Mouse (Mus musculus): ENCODE results near the gene Mta3. TPM values are rescaled to one million over a fixed set of nuclear protein-coding genes. Genes with fewer than 3 reads are reported as not detected.

Mta3 gene
- 10 to 100 TPM; 60.9 to 70.6 TPM for total RNA-seq (2021)
- long read RNA-seq, experiment 1, transcript Mta3-203 (14 exons, 1,723 nt): major isoform, 35 of 151 reads
- long read RNA-seq, experiment 1, transcript Mta3-202 (14 exons, 1,728 nt): minor isoform, 27 of 151 reads
- long read RNA-seq, experiment 1, partial matches to known transcripts: 7 of 151 reads
- long read RNA-seq, experiment 1, other reads (novel, unspliced or antisense): 82 of 151 reads
- long read RNA-seq, experiment 2, transcript Mta3-202 (14 exons, 1,728 nt): minor isoform, 5 of 41 reads
- long read RNA-seq, experiment 2, transcript Mta3-203 (14 exons, 1,723 nt): major isoform, 17 of 41 reads
- long read RNA-seq, experiment 2, partial matches to known transcripts: 4 of 41 reads
- long read RNA-seq, experiment 2, other reads (novel, unspliced or antisense): 14 of 41 reads

- peak; percentile 85 for DNase-seq
These were observed at the start of gene Mta3 for GRCm38 (mm10) chr17:83706116-83706593. TSS of gene Mta3 (plus strand) at chr17:83706163.

DNA sequence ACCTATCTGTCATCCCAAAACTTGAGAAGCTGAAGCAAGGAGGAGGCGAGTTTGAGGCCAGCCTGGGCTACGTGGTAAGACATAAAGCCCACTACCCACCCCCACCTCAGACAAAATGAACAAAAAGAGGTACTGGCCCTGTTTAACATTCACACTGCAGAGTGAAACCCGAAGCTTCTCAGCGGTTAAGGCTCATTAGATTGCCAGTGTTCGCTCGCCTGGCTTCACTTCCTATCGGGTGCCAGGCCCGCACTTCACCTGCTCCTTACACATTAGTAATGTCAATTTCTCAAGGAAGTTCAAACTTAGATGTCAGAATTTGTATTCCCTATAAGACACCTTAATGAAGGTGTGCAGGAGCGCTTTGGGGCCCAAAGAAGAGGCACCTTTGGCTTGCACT is 48.6 kb upstream of the Mta3 start:
- DNase-seq: no peak

DNA sequence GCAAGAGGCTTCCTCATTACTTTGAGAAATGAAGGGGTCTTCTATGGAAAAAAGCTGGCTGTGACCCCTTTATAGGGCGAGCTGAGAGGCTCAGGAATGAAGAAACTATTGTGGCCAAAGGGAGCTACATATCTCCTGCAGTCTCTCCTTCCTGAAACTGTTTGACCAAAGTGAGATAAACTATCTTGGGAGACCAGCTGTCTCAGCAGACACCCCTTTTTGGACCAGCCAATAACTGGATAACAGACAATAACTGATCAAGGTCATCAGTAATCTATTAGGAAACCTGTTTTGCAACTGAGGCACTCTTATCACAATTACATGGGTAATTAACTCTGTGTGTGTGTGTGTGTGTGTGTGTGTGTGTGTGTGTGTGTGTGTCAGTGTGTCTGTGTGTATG is 47.0 kb upstream of the Mta3 start:
- DNase-seq: no peak

DNA sequence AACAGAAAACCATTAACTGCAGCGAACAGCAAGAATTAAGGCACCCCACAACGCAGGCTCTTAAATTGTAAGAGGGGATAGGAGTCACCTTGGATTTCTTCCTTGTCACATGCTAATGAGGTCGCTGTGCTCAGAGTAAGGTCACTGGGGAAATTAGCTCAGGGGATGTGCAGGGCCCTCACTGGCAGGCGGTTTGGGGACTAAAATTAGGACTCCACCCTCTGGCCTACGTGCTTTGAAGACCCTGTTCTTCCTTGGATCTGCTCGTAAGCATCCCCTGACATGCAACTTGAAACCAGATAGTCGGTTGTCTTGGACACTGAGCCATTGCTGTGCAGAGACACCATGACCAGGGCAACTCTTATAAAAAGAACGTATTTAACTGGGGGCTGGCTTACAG is 41.2 kb upstream of the Mta3 start:
- DNase-seq: no peak

GRCm38 (mm10) chr17:83666597-83667287 is 39.2 kb upstream of the Mta3 start:
- no peak for DNase-seq

DNA sequence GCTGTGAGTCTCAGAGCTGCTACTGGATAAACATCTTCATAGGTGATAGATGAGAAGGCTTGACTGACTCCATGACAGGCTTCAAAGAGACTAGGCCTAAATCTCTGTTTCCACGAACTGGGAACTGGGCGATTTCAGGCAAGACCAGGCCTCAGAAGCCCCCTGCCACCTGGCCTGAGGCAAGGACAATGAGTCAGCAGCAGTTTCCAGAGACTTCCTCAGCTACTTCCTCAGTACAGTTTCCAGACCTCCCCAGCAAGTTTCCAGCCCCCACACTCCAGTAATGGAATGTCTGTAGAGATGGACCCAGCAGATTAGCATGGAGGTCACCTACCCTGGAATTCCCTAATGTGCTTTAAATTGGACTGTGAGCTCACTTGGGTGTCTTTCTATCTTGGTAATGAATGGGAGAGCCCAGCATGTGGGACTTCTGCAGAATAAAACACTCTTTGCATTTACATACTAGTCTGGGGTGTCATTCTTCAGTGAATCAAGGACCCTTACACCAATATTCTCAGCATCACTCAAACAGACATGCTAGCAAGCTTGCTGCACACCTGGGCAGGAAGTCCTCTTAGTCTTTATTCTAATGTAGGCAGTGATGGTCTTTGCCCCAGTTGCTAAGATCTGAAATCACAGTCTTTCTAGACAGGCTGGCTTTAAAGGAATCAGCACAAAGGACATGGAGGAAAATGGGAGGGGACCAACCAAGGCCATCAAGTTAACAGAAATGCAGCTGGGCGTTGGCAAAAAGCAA is 37.9 kb upstream of the Mta3 start:
- DNase-seq: no peak

DNA sequence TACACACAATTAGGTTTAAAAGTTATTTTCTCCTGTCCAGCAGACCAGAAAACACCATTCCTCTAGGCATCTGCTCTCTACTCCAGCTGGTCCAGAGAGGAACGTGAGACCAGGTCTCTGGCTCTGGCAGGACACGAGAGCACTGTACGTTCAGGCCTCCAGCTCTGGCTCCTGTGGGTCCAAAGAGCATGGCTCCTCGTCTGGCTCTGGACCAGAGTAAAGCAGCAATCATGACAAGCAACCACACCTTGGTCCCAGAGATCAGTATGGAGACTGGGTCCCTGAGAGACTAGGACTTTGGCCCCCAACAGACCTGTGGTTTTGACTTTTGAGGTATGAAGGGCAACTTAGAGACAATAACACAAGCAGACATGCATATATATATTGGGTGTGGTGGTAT is 33.3 kb upstream of the Mta3 start:
- no peak for DNase-seq

DNA sequence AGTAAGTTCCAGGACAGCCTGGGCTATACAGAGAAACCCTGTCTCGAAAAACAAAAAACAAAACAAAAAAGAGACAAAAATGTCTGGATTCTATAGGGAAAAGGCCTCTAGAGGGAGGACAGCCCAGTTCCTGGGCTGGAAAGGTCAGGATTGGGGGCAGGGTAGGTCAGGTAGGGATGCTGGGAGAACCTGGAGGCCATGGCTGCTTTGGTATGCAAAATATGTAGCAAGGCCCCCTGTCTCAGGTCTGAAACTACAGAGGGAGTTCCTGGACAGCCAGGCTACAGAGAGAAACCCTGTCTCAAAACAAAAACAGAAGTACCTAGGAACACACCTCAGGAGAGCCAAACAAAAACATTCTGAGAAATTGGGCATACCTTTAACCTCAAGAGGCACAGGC is 28.6 kb upstream of the Mta3 start:
- DNase-seq: no peak

- no peak for DNase-seq
These were observed 24.0 kb upstream of the Mta3 start for GRCm38 (mm10) chr17:83681977-83682376.

DNA sequence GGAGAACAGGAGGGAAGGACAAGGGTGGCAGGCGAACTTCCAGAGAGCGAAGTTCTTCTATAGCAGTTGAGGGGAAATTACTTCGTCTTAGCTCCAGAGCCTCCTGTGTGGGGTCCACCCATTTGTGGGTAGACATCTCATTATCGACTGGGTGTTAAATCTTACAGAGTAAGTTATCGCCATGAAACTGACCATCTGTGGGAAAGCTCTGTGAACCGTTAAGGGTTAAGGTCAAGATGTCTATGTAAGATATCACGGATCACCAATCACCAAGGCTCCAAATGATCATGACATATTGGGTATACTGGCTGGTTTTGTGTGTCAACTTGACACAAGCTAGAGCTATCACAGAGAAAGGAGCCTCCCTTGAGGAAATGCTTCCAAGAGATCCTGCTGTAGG is 21.5 kb upstream of the Mta3 start:
- no peak for DNase-seq

- DNase-seq: no peak
These were observed 15.5 kb upstream of the Mta3 start for GRCm38 (mm10) chr17:83690418-83690817.

DNA sequence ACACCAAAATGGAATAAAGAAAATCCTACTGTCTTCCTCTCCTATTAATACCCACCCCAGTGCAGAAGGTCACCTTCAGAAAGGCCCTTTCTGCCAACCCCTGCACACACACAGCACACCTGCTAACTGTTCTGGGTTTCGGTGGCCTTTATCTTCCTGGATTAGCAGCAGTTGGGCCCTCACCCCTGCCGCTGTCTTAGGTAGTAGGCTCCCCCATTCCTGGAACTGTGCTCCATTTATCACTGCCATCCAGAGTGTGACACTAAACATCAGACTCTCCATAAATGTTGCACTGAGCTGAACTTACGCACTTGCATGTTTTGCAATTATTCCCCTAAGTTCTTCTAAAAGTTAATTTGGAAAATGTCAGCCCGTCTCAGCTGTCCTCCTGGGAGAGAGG is 14.6 kb upstream of the Mta3 start:
- no peak for DNase-seq

GRCm38 (mm10) chr17:83693941-83694340 is 12.0 kb upstream of the Mta3 start:
- DNase-seq: peak; percentile 50

DNA sequence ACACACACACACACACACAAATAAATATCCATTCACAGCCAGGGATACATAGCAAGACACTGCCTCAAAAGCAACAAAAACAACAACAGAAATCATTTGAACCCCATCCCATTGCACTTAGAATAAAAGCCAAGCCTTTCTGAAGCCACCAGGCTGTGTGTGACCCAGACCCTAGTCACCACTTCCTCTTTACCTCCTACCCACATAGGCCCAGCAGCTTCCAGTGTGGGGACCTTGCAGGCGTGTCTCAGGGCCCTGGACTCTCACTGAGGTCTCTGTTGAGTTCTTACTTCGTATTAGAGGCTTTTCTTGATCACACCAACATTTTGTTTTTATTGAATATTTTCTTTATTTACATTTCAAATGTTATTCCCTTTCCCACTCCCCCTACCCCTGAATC is 10.2 kb upstream of the Mta3 start:
- DNase-seq: no peak

DNA sequence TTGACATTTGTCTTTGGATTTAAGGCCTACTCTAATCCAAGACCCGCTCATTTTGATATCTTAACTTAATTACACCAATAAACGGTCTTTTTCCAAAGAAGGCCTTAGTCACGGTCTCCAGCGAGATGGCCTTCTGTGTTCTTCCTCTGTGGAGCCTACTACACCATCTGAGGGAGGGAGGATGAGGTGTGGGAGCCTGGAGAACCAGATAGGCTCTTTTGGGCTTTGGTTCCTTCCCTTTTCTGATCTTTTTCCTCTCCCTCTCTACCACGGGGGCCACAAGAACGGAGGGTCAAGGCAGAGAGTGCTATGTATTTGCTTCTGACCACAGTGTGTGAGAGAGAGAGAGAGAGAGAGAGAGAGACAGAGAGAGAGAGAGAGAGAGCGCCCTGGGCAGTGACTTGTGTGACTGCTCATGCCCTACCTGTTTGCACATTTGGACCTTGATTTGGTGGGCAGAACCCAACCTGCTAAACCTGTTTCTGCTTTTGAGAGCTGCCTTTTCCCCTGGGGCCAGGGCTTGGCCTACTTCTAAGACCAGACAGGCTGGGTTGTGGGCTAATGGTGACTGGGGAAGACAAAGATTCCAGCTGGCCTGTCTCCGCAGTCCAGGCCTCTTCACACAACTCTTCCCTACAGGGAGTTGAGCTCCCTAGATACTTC is 6.8 kb upstream of the Mta3 start:
- no peak for DNase-seq

DNA sequence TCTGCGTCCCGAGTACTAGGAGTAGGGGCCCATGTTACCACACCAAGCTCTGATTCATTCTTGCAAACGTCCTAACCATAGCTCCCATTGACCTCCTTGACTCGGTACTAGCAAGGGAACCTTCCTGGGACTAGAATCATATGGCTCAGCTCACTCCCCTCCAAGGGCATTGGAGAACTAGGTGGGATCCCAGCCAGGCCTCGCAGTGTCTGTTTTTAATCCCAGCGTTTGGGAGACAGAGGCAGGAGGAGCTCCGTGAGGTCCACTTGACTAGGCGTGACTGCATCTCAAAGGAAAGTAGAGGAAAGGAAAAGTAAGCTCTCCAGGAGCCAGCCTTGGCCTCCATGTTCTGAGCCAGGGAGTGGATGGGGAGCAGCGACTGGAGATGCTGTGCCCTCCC is 5.8 kb upstream of the Mta3 start:
- no peak for DNase-seq

GRCm38 (mm10) chr17:83704469-83704868 is 1.5 kb upstream of the Mta3 start:
- no peak for DNase-seq

DNA sequence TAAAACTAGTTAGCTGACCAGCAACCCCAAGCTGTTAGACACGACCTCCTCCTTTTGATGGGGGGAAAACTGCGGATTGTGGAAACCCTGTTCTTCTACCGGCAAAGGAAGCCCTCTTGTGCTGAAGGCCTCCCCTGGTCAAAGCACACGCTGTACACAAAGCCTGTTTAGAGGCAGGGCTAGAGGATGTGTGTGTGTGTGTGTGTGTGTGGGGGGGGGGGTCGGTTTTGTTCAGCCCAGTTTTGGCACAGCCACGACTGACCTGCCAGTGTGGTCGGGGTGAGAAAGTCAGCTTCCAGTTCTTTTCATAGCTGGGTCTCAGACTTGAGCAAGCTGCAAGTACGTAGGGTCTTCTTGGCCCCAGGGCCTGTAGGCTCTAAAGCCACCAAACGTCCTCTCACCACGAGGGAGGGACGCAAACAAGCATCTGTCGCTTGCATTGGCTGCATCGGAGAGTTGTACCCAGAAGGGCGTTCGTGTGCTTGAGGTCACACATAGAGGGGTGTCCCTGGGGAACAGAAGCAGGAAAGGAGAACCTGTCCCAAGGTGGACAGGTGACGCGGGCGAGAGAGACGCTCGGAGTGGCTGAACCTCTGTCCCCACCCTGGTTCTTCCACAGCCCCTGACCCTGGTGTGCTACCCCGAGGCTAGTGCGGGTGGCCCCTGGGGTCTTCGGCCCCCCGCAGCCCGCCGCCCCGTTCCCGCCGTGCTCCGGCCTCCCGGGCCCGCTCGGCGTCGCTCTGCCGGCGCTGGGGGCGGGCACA is 429 bp upstream of the Mta3 start:
- peak; percentile 72 for DNase-seq

DNA sequence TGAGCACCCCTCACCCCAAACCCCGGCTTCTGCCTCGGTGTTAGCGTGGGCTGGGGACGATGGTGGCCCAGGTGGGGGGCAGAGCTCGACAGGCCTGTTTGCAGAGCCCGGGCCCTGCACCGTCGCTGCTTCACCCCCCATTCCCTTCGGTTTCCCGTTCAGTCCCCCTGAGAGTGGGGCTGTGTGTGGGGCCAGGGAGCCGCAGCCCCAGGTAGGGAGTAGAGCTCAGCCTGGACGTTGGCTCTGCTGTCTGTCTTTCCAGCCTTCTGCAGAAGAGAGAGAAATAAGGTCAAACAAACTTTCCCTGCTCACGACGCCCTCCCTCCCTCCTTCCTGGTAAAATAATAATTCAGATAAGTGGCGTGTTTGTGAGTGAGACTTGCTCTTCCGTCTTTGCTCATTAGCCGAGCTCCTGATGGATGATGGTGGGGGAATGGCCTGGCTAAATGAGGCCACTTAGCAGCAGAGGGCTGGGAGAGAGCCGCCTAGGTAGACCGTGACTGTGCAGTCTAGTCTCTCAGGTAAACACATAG is 697 bp downstream of the Mta3 start:
- peak; percentile 67 for DNase-seq

DNA sequence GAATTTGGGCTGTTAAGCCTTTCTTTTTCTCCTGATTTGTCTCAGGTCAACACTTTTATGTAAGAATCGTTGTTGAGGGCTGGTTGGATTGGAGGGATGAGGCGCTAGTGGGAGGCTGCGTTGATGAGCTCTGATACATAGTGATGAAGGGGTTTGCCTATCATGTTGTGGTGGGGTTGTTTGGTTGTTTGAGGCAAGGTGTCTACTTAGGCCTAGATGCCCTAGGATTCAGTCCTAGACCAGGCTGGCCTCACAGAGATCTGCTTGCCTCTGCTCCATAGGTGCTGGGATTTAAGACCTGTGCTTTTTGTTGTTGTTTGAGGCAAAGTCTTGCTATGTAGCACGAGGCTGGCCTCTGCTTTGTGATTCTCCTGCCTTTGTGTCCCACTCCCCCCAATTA is 1.4 kb downstream of the Mta3 start:
- no peak for DNase-seq

GRCm38 (mm10) chr17:83707846-83708245 is 1.9 kb downstream of the Mta3 start:
- DNase-seq: no peak

Data from adrenal gland, postnatal 10 days (tissue).